Mouse (Mus musculus) brain, embryonic 14.5 days (tissue): ENCODE measurements at regions not wholly inside any gene's neighbourhood (a gene's known extent, or its start where the extent isn't known, plus 50 kb on each side); places are given as distances from the start of the nearest gene placed in this dataset.

Experiments
- DNase-seq: peaks from one replicate; pipeline ENCODE4 v3.0.0-alpha.2; 2011; ENCODE audit warnings: low read depth
- CTCF ChIP-seq: fragments of 200-500 bp; IDR thresholded peaks from 2 replicates; pipeline ENCODE4 v1.5.1; 2012; ENCODE audit warnings: inconsistent platforms, mild to moderate bottlenecking, moderate library complexity, borderline replicate concordance; ENCODE audit not compliant: insufficient read depth, insufficient read length; ENCODE audit errors: extremely low read depth
- POLR2A ChIP-seq: fragments of 200-500 bp; IDR thresholded peaks from 2 replicates; pipeline ENCODE4 v1.6.1; 2012; ENCODE audit warnings: mild to moderate bottlenecking, inconsistent platforms, borderline replicate concordance; ENCODE audit not compliant: poor library complexity, insufficient read depth, insufficient read length, severe bottlenecking; ENCODE audit errors: extremely low read depth

- TF ChIP-seq POLR2A = no peak
- TF ChIP-seq CTCF = no peak
- no peak for DNase-seq
Observed at GRCm38 (mm10) chr4:95163403-95163802, 111.4 kb upstream of the Jun start.

GRCm38 (mm10) chr4:95166503-95166902, 114.5 kb upstream of the Jun start:
- DNase-seq = no peak
- no peak for TF ChIP-seq CTCF
- TF ChIP-seq POLR2A = no peak

- no peak for DNase-seq
- no peak for TF ChIP-seq CTCF
- TF ChIP-seq POLR2A = no peak
Observed at GRCm38 (mm10) chr4:95167216-95167615, 115.2 kb upstream of the Jun start.

- no peak for DNase-seq
- TF ChIP-seq CTCF (no peak), POLR2A (no peak)
Observed at GRCm38 (mm10) chr4:95169702-95170101, 117.7 kb upstream of the Jun start.

GRCm38 (mm10) chr4:95177753-95178152, 125.7 kb upstream of the Jun start:
- DNase-seq = no peak
- TF ChIP-seq CTCF (no peak), POLR2A (no peak)

GRCm38 (mm10) chr4:95178467-95178866, 126.4 kb upstream of the Jun start:
- TF ChIP-seq CTCF = no peak
- no peak for TF ChIP-seq POLR2A
- DNase-seq = no peak

- no peak for TF ChIP-seq POLR2A
- TF ChIP-seq CTCF = no peak
- peak; percentile 65 for DNase-seq
Observed at GRCm38 (mm10) chr4:95178900-95179299, 126.9 kb upstream of the Jun start.

- TF ChIP-seq CTCF = no peak
- TF ChIP-seq POLR2A = no peak
- DNase-seq = no peak
Observed at GRCm38 (mm10) chr4:95180446-95180845, 128.4 kb upstream of the Jun start.

- TF ChIP-seq POLR2A (no peak), CTCF (no peak)
- no peak for DNase-seq
Observed at GRCm38 (mm10) chr4:95180999-95181398, 129.0 kb upstream of the Jun start.

GRCm38 (mm10) chr4:95184180-95184579, 132.2 kb upstream of the Jun start:
- DNase-seq = peak; percentile 56
- TF ChIP-seq CTCF = no peak
- no peak for TF ChIP-seq POLR2A

- TF ChIP-seq CTCF (no peak), POLR2A (no peak)
- DNase-seq = peak; percentile 97
Observed at GRCm38 (mm10) chr4:95185113-95185915, 133.3 kb upstream of the Jun start.

GRCm38 (mm10) chr4:95185916-95186200, 133.8 kb upstream of the Jun start:
- DNase-seq = peak; percentile 96
- no peak for TF ChIP-seq POLR2A
- no peak for TF ChIP-seq CTCF
